Mouse (Mus musculus) effector memory CD4-positive, alpha-beta T cell, adult 5 months (primary cell): Measurements from ENCODE around the gene Fanci. TPM values are rescaled to one million over a fixed set of nuclear protein-coding genes. Genes with fewer than 3 reads are reported as not detected.

ENCODE experiments used
- polyA plus RNA-seq: library from polyadenylated mRNA; unstranded; fragments of 100-300 nt; shearing (Covaris generic); gene quantifications from one replicate; pipeline ENCODE4 v1.2.1, GENCODE M21; 2017

Gene Fanci
- 2.8 TPM for polyA plus RNA-seq

DNA sequence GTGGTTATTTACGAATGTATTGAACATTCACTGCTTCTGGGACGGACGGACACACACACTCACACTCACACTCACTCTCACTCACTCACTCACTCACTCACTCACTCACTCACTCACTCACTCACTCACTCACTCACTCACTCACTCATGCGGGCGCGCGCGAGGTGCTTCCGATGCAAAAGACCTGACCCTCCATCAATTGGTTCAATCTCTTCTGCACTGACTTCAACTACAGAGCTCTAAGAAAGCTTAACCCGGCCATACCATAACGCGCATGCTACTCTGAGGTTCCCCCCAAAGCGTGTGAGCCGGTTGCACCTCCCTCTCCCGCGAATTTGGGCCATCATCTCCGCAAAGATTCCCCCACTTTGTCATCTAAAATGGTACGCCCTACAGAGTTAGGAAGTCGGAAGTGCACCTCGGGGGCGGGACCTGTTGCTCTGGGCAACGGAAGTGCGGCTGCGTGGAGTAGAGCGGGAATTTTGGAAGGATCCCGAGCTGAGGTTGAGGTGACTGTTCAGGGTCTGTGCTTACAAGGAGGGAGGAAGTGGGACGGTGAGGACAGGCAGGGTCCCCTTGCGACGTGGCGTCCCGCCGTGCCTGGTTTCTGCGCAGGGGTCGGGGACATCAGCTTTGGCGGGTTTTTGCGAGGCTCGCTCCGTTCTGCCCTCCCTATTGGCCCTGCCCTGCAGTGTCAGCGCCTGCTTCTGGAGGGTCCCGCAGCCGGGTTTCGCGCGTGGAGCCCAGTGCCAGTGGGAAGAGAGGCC lies at the start of gene Fanci:
Gene Fanci (plus strand): TSS at position 47 of the 767 bp plus-strand sequence.

DNA sequence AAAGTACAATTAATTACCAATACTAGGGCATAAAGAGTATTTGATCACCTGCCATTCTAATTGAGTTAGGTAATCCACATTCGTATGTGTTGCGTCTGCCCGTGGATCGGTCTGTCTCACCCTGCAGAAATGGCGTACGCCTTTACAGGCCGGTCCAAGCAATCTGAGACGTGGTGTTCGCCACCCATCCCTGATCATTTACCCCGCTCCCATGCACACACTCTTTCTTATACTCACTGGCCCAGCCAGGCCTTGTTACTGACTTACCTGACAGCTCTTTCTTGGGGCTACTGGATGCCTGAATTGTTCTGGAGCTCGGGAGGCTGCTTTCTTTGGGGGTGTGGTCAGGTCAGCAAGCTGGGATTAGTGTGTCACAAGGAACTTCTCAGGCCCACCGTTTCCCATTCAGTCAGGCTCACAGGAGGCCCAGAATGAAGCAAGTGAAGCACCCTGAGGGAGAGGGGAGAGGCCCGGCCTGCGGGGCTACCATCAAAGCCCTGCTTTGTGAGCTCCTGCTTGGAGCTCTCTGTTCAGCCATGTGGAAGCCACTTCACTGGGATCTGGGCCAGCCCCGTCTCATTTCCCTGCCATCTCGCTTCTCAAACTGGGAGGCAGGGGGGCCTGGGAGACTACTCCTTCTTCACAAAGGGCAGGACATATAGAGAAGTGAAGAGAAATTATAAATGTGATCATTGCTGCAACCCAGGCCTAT lies 5.2 kb upstream of the Fanci start, which contains the start of gene Rlbp1:
Gene Rlbp1 (minus strand): TSS at position 627 of the 712 bp plus-strand sequence.

DNA sequence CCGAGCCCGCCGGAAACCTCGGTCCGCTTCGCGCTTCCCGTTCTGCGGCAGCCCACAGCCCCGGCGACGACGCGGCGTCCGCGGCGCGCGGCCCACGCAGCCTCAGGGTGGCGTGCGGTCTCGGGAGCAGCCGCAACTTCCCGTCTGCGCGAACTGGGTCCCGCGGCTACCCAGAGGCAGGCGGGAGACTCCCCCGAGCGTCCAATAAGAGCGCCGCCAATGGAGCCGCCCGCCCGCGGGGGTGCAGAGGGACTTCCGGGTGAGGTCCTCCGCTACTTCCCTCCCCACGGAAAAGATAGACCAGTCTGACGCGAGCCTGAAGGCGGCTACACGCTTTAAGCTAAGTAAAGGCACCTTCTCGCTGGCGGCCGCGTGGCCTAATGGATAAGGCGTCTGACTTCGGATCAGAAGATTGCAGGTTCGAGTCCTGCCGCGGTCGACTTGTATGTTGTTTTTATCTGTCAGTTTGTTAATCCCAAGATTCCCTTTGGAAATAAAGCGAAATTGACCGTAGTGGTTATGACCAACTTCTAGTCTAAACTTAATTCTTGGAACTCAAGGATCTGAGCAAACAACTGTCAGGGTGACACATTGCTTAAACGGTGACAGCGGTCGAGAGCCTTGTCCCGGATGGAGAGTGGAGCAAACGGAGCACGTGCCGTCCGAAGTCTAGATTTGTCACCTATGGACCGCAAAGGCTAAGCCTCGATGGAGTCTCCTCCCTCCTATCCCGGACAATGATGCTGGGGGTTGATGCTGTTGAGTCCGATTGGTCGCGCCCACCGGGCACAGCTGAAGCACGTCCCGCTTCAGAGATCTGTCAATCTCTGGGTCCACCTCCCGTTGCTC lies 74.5 kb downstream of the Fanci start, which contains the start of gene Polg:
Gene Polg (minus strand): TSS at position 310 of the 849 bp plus-strand sequence.

Other genes with a start within 250 kb of the Fanci start
- gene Mfge8, start 242.9 kb upstream of the Fanci start, polyA plus RNA-seq: 8.7 TPM
- 19.5 TPM for gene Abhd2, start 118.7 kb upstream of the Fanci start, polyA plus RNA-seq
- not detected for gene Rlbp1, start 4.9 kb upstream of the Fanci start, polyA plus RNA-seq
- 109 TPM for gene Polg, start 74.4 kb downstream of the Fanci start, polyA plus RNA-seq
- not detected for gene Rhcg, start 225.7 kb downstream of the Fanci start, polyA plus RNA-seq